Mouse (Mus musculus) heart, postnatal 0 days (tissue): ENCODE measurements around the gene Ddx39b.

Source experiments
- CTCF ChIP-seq: IDR thresholded peaks from 2 replicates; pipeline ENCODE4 v1.5.1; 2016; ENCODE audit warnings: antibody characterized with exemption, control low read depth, low read depth
- EP300 ChIP-seq: IDR thresholded peaks from 2 replicates; pipeline ENCODE4 v1.6.1; 2016; ENCODE audit warnings: antibody characterized with exemption, low read depth

DNA sequence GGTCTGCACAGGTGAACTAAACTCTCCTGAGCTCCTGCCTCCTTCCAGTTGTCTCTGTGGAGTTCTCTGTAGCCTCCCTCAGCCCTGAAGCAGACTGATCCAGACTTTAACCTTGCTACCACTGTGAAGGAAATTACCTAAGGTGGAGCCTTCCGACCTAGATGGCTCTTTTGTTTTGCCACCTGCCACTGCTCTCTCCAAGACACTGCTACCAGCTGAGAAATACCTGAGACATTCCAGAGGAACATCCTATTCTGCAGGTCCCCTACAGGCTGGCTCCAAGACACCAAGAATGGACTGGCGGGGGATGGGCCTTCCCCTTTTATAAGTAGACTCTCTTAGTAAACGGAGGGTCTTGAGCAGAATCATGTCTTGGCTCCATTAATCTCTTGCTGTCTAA lies 38.7 kb downstream of the Ddx39b start:
- TF ChIP-seq CTCF: no peak
- no peak for TF ChIP-seq EP300
